Mouse (Mus musculus): Measurements from ENCODE around the gene Cdc37. TPM values are rescaled to one million over a fixed set of nuclear protein-coding genes. Genes with fewer than 3 reads are reported as not detected.

The Cdc37 gene
- polyA plus RNA-seq, 1 experiment from 2014 or later: 300 TPM

DNA sequence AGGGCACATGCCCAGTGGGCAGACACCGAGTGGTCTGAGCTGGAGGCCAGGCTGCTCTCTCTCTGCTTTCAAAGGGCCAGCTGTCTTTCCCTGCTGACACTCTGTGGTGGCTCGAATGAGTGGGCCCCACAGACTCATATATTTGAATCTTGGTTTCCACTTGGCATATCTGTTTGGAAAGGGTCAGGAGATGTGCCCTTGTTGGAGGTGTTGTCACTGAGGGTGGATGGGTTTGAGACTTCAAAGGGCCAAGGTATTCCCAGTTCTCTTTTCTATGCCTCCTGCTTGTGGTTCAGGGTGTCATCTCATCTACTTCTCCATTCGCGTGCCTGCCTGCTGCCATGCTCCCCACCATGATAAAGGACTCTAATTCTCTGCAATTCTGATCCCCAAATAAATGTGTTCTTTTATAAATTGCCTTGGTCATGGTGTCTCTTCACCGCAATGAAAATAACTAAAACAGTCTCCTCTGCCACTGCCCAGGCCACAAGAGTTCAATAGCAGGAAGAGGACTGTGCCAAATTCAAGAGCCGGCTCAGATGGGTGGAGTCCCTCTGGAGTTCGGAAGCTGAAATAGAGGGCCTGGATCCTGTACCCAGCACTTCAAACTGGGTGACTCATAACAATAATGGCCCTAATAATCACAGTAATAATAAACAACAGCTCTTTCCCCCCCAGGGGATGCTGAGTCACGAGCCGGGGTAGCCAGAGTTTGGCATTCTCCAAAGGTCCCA, 15.0 kb downstream of the Cdc37 start:
- 0 out of 2 replicates have a peak overlapping the region, but pooled peaks have one; percentile 17 for H3K27ac ChIP-seq (replicated peaks)

GRCm38 (mm10) chr9:21133064-21133707, 16.6 kb downstream of the Cdc37 start:
- 72% methylated on average over 9 of the region's 9 CpGs for WGBS

More for the DNA sequence above, 15.0 kb downstream of the Cdc37 start:
- WGBS: 65% methylated on average over 9 of the region's 9 CpGs
- no peak overlapping the region for H3K4me3 ChIP-seq (replicated peaks)
- no peaks in the 10 kb centered on the region for H3K9me3 ChIP-seq (replicated peaks)
- H3K9ac ChIP-seq: no peak overlapping the region
- H3K27me3 ChIP-seq: no peaks in the 10 kb centered on the region
- peaks cover 6% of the 10 kb centered on the region for H3K4me1 ChIP-seq
- H3K4me2 ChIP-seq (replicated peaks): no peak overlapping the region
- no peak for ATAC-seq (ENCODE audit: insufficient number of reproducible peaks, low FRiP score, low TSS enrichment, low read depth)
- H3K36me3 ChIP-seq: peaks cover 24% of the 10 kb centered on the region

DNA sequence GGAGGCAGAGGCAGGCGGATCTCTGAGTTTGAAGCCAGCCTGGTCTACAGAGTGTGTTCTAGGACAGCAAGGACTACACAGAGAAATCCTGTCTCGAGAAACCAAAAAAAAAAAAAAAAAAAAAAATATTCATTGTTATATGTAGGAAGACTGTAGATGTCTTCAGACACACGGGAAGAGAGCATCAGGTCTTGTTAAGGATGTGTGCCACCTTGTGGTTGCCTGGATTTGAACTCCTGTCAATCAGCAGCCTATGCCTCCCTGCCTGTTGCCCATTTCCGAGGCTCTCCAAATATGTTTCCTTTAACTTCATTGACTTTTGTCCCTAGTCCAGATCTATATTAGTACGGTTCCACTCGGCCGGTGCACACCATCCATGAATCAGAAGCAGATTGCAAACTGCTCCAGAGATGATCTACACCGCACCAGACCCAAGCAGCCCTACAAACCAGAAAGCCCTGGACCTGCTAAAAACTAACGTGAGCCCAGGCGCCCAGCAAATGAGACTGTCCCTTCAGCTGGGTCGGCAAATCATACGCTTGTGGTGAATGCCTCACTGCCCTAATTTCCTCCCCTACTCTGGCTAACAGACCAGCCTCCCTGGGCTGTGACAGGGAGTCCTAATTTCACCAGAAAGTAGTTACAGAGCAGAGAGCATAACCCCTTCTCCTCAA, 17.5 kb downstream of the Cdc37 start:
- Histone ChIP-seq H3K27ac (replicated peaks) (no peak overlapping the region), H3K9ac (no peak overlapping the region), H3K9me3 (replicated peaks) (no peaks in the 10 kb centered on the region), H3K36me3 (peaks cover 10% of the 10 kb centered on the region; the same call in 1 of the 2 replicates), H3K4me2 (replicated peaks) (no peak overlapping the region), H3K4me3 (replicated peaks) (no peak overlapping the region), H3K4me1 (peaks cover 6% of the 10 kb centered on the region), H3K27me3 (no peaks in the 10 kb centered on the region)
- 77% methylated on average over 12 of the region's 12 CpGs for WGBS
- ATAC-seq (ENCODE audit: insufficient number of reproducible peaks, low FRiP score, low TSS enrichment, low read depth): no peak

More at GRCm38 (mm10) chr9:21133064-21133707, 16.6 kb downstream of the Cdc37 start:
- Histone ChIP-seq H3K9me3 (replicated peaks) (no peaks in the 10 kb centered on the region), H3K4me1 (peaks cover 6% of the 10 kb centered on the region), H3K4me2 (replicated peaks) (no peak overlapping the region), H3K4me3 (replicated peaks) (no peak overlapping the region), H3K27ac (replicated peaks) (no peak overlapping the region), H3K36me3 (peaks cover 13% of the 10 kb centered on the region), H3K27me3 (no peaks in the 10 kb centered on the region), H3K9ac (no peak overlapping the region)
- ATAC-seq (ENCODE audit: insufficient number of reproducible peaks, low FRiP score, low TSS enrichment, low read depth): no peak

DNA sequence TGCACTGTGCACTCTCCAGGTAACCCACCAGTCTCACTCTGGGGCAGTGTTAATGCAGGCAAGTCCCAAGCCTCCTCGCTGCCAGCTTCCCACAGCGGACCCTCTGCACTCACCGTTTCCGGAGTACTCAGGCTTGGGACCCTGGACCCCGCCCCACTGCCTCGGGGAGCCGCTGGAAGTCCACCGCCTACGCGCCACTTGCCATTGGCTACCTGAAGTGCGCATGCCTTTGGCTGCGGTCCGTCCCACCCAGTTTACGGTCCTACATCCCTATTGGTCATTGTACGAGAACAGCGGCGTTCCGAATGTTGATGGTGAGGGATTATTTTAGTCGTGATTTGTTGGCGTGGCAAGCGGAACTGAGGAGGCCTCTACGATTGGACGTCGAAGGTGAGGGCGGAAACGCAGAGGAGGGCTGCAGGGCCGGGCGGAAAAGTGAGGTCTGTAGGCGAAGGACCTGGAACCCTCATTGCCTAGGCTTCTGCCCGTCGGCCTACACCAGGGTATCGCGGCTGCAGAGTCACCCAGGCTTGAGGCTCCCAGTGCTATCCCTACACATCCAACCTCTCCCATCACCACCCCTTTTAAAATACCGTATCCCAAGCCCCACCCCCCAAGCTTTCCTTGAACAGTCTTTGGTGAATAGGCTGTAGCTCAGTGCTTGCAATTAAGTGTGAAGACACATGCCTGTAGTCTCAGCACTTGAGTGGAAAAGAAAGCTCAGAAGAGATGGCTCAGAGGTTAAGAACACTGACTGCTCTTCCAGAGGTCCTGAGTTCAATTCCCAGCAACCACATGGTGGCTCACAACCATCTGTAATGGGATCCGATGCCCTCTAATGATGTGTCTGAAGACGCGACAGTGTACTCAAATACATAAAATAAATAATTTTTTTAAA, 18.5 kb downstream of the Cdc37 start, which contains the start of gene Tyk2:
Tyk2 (minus strand) TSS at position 185 of the 898 bp plus-strand sequence.
- Histone ChIP-seq H3K36me3 (peaks cover 18% of the 10 kb centered on the region), H3K9me3 (replicated peaks) (no peaks in the 10 kb centered on the region), H3K27me3 (no peaks in the 10 kb centered on the region), H3K4me2 (replicated peaks) (peak within 1 kb of the TSS; percentile 73), H3K4me1 (peaks cover 6% of the 10 kb centered on the region), H3K4me3 (replicated peaks) (peak within 1 kb of the TSS; percentile 76), H3K27ac (replicated peaks) (peak within 1 kb of the TSS; percentile 60), H3K9ac (peak within 1 kb of the TSS; percentile 66)
- WGBS: 5% methylated on average over 37 of the region's 37 CpGs
- peak; percentile 96 for ATAC-seq (ENCODE audit: insufficient number of reproducible peaks, low FRiP score, low TSS enrichment, low read depth)

DNA sequence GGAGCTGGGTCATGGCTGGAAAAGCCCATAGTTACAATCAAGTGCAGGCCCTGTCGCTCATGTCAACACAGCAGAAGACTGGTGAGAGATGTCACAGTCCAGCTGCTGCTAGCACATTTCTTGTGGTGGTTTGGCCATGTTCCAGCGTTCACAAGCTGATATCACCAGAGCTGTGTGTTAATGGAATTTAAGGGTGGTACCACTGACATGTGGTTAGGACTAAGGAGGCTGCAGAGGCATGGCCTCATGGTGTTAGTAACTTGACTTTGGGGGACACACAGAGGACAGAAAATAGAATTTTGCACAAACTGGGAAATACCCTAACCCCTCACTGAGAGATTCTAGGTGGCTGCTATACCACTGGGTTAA, 23.5 kb downstream of the Cdc37 start:
- Histone ChIP-seq H3K27ac (replicated peaks) (no peak overlapping the region), H3K4me2 (replicated peaks) (no peak overlapping the region), H3K27me3 (no peaks in the 10 kb centered on the region), H3K9ac (no peak overlapping the region), H3K4me3 (replicated peaks) (no peak overlapping the region), H3K4me1 (peaks cover 6% of the 10 kb centered on the region), H3K36me3 (peaks cover 60% of the 10 kb centered on the region), H3K9me3 (replicated peaks) (no peaks in the 10 kb centered on the region)
- 69% methylated on average over 2 of the region's 2 CpGs for WGBS
- ATAC-seq (ENCODE audit: insufficient number of reproducible peaks, low FRiP score, low TSS enrichment, low read depth): no peak

DNA sequence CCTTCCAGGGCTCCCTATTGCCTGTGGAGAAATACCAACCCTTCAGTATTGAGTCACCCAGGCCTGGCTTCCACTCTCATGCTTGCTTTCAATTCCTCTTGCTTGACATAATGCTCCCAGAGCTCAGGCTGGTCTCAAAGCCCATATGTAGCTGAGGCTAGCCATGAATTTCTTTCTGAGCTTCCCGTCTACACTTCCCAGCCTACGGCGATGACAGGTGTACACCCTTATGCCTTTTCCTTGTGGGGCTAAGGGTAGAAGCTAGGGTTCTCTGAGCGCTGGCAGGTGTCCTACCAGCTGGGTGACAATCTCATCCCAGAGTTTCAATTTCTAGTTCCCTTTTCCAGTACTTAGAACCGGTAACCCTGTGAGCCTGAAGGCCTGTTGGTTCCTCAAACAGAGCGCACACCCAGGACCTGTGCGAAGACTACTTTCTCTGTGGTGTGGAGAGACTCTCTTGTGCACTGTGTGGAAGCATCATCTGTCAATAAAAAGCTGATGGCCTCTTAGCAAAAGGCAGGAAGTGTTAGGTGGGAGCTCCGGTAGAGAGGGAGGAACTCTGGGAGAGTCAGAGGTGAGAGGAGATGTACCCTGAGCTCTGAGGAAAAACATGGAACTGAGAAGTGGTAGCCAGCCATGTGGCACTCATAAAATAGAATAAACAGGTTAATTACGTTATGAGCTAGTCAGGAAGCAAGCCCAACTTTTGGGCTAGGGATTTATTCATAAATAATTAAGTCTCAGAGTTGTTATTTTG, 24.1 kb downstream of the Cdc37 start:
- no peaks in the 10 kb centered on the region for H3K27me3 ChIP-seq

DNA sequence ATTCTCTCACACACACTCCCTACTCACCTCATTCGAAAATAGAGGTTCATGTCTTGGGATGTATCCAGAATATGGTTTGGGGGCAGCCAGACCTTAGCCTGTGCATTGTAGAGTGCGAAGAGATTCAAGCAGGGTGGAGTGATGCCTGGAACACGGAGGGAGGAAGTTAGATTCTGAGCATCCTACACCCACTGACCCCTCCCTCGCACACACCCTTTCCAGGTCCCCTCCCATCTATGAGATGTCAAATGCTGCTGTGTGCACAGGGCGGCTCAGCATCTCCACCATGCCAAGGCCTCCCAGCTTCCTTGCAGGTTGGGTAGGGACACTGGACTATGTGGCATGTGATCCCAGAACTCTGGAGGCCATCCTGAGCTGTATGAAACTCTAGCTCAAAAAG, 24.9 kb downstream of the Cdc37 start:
- H3K4me2 ChIP-seq (replicated peaks): no peak overlapping the region
- peaks cover 72% of the 10 kb centered on the region for H3K36me3 ChIP-seq
- no peak overlapping the region for H3K9ac ChIP-seq
- no peaks in the 10 kb centered on the region for H3K9me3 ChIP-seq (replicated peaks)
- H3K27ac ChIP-seq (replicated peaks): no peak overlapping the region
- no peaks in the 10 kb centered on the region for H3K4me1 ChIP-seq
- no peak for ATAC-seq (ENCODE audit: insufficient number of reproducible peaks, low FRiP score, low TSS enrichment, low read depth)
- H3K27me3 ChIP-seq: no peaks in the 10 kb centered on the region
- WGBS: 80% methylated on average over 5 of the region's 5 CpGs
- H3K4me3 ChIP-seq (replicated peaks): no peak overlapping the region

More for the DNA sequence above, 24.1 kb downstream of the Cdc37 start:
- no peak overlapping the region for H3K9ac ChIP-seq
- H3K4me2 ChIP-seq (replicated peaks): no peak overlapping the region
- H3K27ac ChIP-seq (replicated peaks): no peak overlapping the region
- WGBS: 85% methylated on average over 9 of the region's 9 CpGs
- peaks cover 6% of the 10 kb centered on the region for H3K4me1 ChIP-seq
- ATAC-seq (ENCODE audit: insufficient number of reproducible peaks, low FRiP score, low TSS enrichment, low read depth): no peak
- no peak overlapping the region for H3K4me3 ChIP-seq (replicated peaks)
- peaks cover 65% of the 10 kb centered on the region for H3K36me3 ChIP-seq
- no peaks in the 10 kb centered on the region for H3K9me3 ChIP-seq (replicated peaks)

DNA sequence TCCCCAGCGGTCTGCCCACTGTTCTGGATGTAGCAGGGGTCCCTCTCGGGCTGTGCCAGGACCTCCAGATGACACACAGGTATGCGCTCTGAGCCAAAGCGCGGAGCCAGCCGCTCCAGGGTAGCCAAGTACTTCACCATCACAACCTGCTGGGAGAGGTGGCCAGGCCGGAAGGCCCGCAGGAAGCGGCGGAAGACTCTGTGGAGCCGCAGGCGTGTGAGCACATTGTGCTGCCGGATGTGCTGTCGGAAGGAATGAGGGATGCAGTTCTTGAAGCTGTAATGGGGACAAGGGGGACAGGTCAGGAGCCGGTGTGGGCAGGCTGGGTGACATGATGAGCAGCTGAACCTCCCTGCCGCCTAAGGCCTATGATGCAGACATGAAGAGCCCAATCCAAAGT, 28.3 kb downstream of the Cdc37 start:
- H3K4me1 ChIP-seq: no peaks in the 10 kb centered on the region
- H3K4me2 ChIP-seq (replicated peaks): no peak overlapping the region
- WGBS: 92% methylated on average over 16 of the region's 16 CpGs
- no peak overlapping the region for H3K4me3 ChIP-seq (replicated peaks)
- no peak overlapping the region for H3K27ac ChIP-seq (replicated peaks)
- H3K9me3 ChIP-seq (replicated peaks): no peaks in the 10 kb centered on the region
- no peak for ATAC-seq (ENCODE audit: insufficient number of reproducible peaks, low FRiP score, low TSS enrichment, low read depth)
- H3K9ac ChIP-seq: no peak overlapping the region
- no peaks in the 10 kb centered on the region for H3K27me3 ChIP-seq
- H3K36me3 ChIP-seq: peaks cover 57% of the 10 kb centered on the region

DNA sequence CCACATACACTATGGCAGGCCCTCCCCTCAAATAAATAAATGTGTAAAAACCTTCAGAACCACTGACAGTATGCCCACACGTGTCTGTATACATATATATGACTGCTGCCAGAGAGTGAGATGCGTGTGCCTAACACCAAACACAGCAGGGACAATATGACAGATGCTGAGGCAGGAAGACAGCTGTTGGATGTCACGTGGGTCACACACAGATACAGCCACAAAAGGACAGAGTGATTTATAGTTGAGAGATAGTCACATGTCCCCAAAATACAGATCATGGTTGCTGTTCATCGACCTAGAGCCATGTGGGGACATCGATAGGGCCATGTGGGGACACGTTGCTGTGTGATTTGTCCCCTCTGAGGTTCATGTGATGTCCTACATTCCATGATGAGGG, 32.7 kb downstream of the Cdc37 start:
- H3K27me3 ChIP-seq: no peaks in the 10 kb centered on the region
- H3K4me2 ChIP-seq (replicated peaks): no peak overlapping the region
- H3K9me3 ChIP-seq (replicated peaks): no peaks in the 10 kb centered on the region
- H3K4me3 ChIP-seq (replicated peaks): no peak overlapping the region
- no peak overlapping the region for H3K9ac ChIP-seq
- 75% methylated on average over 6 of the region's 6 CpGs for WGBS
- H3K36me3 ChIP-seq: peaks cover 31% of the 10 kb centered on the region
- no peak overlapping the region for H3K27ac ChIP-seq (replicated peaks)
- ATAC-seq (ENCODE audit: insufficient number of reproducible peaks, low FRiP score, low TSS enrichment, low read depth): no peak
- H3K4me1 ChIP-seq: no peaks in the 10 kb centered on the region

DNA sequence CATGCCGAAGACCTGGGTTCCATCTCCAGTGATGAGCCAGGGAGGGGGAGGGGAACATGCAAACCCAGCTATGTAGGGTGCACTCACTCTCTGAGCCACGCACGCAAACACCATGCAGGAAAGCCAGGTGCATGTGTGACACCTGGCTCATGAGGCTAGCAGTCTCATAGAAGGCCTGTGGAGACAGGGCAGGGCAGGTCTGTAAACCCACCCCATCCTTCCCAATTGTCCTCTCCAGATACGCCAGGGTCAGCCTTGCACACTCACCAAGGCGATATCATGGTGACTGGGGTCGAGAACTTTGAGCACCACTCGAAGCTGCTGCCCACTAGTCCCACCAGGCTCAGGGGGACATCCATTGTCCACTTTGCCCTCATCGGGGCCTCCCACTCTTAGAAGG, 34.7 kb downstream of the Cdc37 start:
- WGBS: 86% methylated on average over 8 of the region's 8 CpGs
- Histone ChIP-seq H3K9me3 (replicated peaks) (no peaks in the 10 kb centered on the region), H3K27ac (replicated peaks) (no peak overlapping the region), H3K9ac (no peak overlapping the region), H3K36me3 (0 out of 2 replicates have a peak, but pooled peaks cover 14% of the 10 kb centered on the region), H3K4me3 (replicated peaks) (no peak overlapping the region), H3K4me1 (no peaks in the 10 kb centered on the region), H3K4me2 (replicated peaks) (no peak overlapping the region), H3K27me3 (no peaks in the 10 kb centered on the region)
- no peak for ATAC-seq (ENCODE audit: insufficient number of reproducible peaks, low FRiP score, low TSS enrichment, low read depth)
